Mouse (Mus musculus) megakaryocyte, embryonic 14.5 days (primary cell): ENCODE measurements at regions not wholly inside any gene's neighbourhood (a gene's known extent, or its start where the extent isn't known, plus 50 kb on each side); places are given as distances from the start of the nearest gene placed in this dataset.

Experiments
- FLI1 ChIP-seq: IDR thresholded peaks from 2 replicates; pipeline ENCODE4 v1.6.1; 2012; ENCODE audit warnings: low read length, inconsistent platforms, mixed read lengths
- GATA1 ChIP-seq: IDR thresholded peaks from 3 replicates; pipeline ENCODE4 v1.6.1; 2012; ENCODE audit warnings: mixed read lengths, low read length, inconsistent platforms, borderline replicate concordance

DNA sequence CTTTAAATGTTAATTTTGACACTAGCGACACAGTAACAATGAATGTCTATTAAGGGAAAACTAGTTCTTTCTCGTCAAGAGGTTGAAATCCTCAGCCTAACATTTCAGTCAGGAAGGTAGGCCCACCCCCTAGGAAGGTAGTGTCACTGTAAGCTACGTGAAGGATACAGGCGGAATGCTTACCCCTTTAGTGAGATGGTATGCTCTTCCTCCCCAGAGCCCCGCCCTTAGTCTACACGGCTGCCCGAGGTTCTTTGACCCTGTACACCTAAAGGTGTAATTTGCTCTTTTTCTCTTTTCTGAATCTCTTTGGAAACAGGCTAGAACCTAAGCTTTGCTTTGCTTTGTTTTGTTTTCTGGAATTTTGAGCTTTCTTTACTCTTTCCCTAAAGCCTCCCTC, 58.7 kb upstream of the Arhgap29 start:
- no peak for TF ChIP-seq GATA1
- TF ChIP-seq FLI1: no peak
